Mouse (Mus musculus) layer of hippocampus, postnatal 10 days (tissue): ENCODE results near the gene Gm6509. TPM values are rescaled to one million over a fixed set of nuclear protein-coding genes. Genes with fewer than 3 reads are reported as not detected.
"Not testable (repeated sequence)": the region's sequence is repeated elsewhere in the genome, so short reads cannot be mapped to it uniquely, and the experiment has no call there.

Experiments used
- DNase-seq, 2 experiments: peaks; one replicate each; pipeline ENCODE4 v3.0.0; 2021; ENCODE audit warnings: low spot score in 2 of 2
- long read RNA-seq: library from polyadenylated mRNA; stranded (forward); transcript quantifications from one replicate; pipeline ENCODE4 v2.0.0, GENCODE M21; 2023
- total RNA-seq, 2 experiments: library from RNA; stranded (reverse); gene quantifications; 2 replicates each; pipeline ENCODE4 v1.2.3; 2021

The Gm6509 gene
- not detected for total RNA-seq
- long read RNA-seq = 0 reads

- DNase-seq = not testable (repeated sequence)
These were observed at the start of gene Gm6509 for GRCm38 (mm10) chr5:94623679-94624078. Gm6509 (plus strand) TSS chr5:94623979.

- DNase-seq = not testable (repeated sequence)
These were observed 7.5 kb upstream of the Gm6509 start, which contains the start of gene Gm3147 for GRCm38 (mm10) chr5:94616242-94616641. Gm3147 (minus strand) TSS chr5:94616342.

DNA sequence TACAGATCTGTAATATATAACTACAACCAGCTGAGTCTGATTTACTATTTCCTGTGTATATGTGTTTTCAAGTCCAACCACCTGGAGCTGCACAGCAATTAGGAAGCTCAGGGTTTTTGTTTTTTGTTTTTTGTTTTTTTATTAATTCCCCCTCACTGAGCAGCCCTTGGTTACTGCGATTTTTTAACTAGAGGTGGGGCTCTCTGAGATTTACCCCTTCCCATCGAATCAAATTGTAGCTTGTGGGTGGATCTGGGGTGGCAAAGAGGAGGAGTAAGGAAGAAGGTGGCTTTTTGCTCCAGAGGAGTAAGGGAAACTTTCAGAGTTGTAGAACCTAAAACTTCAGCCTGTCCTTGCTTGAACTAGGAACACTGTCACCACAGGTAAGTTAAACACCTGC lies 24.3 kb downstream of the Gm6509 start, which contains the start of gene Gm6205:
Gm6205 (plus strand) TSS at position 301 of the 400 bp plus-strand sequence.
- DNase-seq = not testable (repeated sequence)

Other genes starting within 250 kb of the Gm6509 start
- gene Gm7682, start 178.2 kb upstream of the Gm6509 start, total RNA-seq = not detected
- not detected for gene Gm3139, start 97.7 kb upstream of the Gm6509 start, total RNA-seq
- not detected for gene Gm3147, start 7.6 kb upstream of the Gm6509 start, total RNA-seq
- not detected for gene Gm6205, start 24.4 kb downstream of the Gm6509 start, total RNA-seq
- gene Gm3183, start 241.5 kb downstream of the Gm6509 start, total RNA-seq = not detected